Mouse (Mus musculus) CH12.LX (cell line): ENCODE measurements around the gene Rgmb. TPM values are rescaled to one million over a fixed set of nuclear protein-coding genes. Genes with fewer than 3 reads are reported as not detected.

Experiments
- DNase-seq: peaks from one replicate; pipeline ENCODE4 v3.0.0-alpha.2; 2013; ENCODE audit errors: extremely low read depth
- H3K27ac ChIP-seq: 2 replicates; pipeline ENCODE4 v1.5.1; 2012; ENCODE audit warnings: low read depth, mild to moderate bottlenecking, control low read depth, moderate library complexity; ENCODE audit not compliant: insufficient read depth
- H3K27me3 ChIP-seq: replicated peaks from 2 replicates; pipeline ENCODE3; 2012; ENCODE audit warnings: inconsistent platforms
- H3K36me3 ChIP-seq, 2 experiments: replicated peaks in 1 of 2; 2 replicates each; pipeline versions ENCODE3 to v1.6.1; 2012; ENCODE audit warnings: inconsistent platforms in 1 of 2, low read length in 1 of 2, mild to moderate bottlenecking in 1 of 2, mixed read lengths in 1 of 2, moderate library complexity in 1 of 2; ENCODE audit not compliant: control insufficient read depth in 1 of 2, insufficient read depth in 1 of 2
- H3K4me1 ChIP-seq, 2 experiments: 2 replicates each; pipeline ENCODE4 v1.6.1; 2012; ENCODE audit warnings: inconsistent platforms in 1 of 2, moderate library complexity in 1 of 2; ENCODE audit not compliant: insufficient read depth in 2 of 2, control insufficient read depth in 1 of 2
- H3K4me2 ChIP-seq: 2 replicates; pipeline ENCODE4 v1.6.1; 2012; ENCODE audit warnings: low read depth, mild to moderate bottlenecking, control low read depth; ENCODE audit not compliant: poor library complexity, insufficient read depth, severe bottlenecking
- H3K4me3 ChIP-seq, 3 experiments: fragments of 150-350 bp in 1 of 3; sonication (generic) in 1 of 3; replicated peaks in 1 of 3; 2 replicates each; pipeline versions ENCODE3 to v1.5.1; 2011 to 2012; ENCODE audit warnings: low read depth in 2 of 3, low read length in 2 of 3, mild to moderate bottlenecking in 2 of 3, moderate library complexity in 2 of 3, control low read depth in 1 of 3, improper control_type of control experiment in 1 of 3, inconsistent platforms in 1 of 3, mixed read lengths in 1 of 3; ENCODE audit not compliant: poor library complexity in 1 of 3
- H3K79me2 ChIP-seq: replicated peaks from 2 replicates; pipeline ENCODE4 v1.6.1; 2012; ENCODE audit warnings: mild to moderate bottlenecking, moderate library complexity; ENCODE audit not compliant: control insufficient read depth, poor library complexity, insufficient read depth, severe bottlenecking; ENCODE audit errors: extremely low read depth
- H3K9ac ChIP-seq: 2 replicates; pipeline ENCODE4 v1.6.1; 2012; ENCODE audit warnings: low read depth, mild to moderate bottlenecking, control low read depth, moderate library complexity; ENCODE audit not compliant: insufficient read depth
- H3K9me3 ChIP-seq: replicated peaks from 2 replicates; pipeline ENCODE3; 2012; ENCODE audit warnings: low read length, inconsistent platforms, mixed read lengths
- CHD2 ChIP-seq: IDR thresholded peaks from 2 replicates; pipeline ENCODE4 v1.6.1; 2011; ENCODE audit warnings: low read length, improper control_type of control experiment
- CTCF ChIP-seq, 2 experiments: IDR thresholded peaks in 1 of 2; conservative IDR thresholded peaks in 1 of 2; 2 replicates each; pipeline ENCODE4 v1.5.1; 2011 to 2012; ENCODE audit warnings: low read depth in 2 of 2, low read length in 2 of 2, improper control_type of control experiment in 1 of 2, inconsistent platforms in 1 of 2, mild to moderate bottlenecking in 1 of 2, moderate library complexity in 1 of 2
- EP300 ChIP-seq: IDR thresholded peaks from 2 replicates; pipeline ENCODE4 v1.6.1; 2011; ENCODE audit warnings: low read length, improper control_type of control experiment
- ETS1 ChIP-seq: conservative IDR thresholded peaks from 2 replicates; pipeline ENCODE4 v1.6.1; 2012; ENCODE audit warnings: low read depth, mild to moderate bottlenecking, inconsistent platforms, low read length, improper control_type of control experiment, moderate library complexity
- GABPA ChIP-seq: IDR thresholded peaks from 2 replicates; pipeline ENCODE4 v1.6.1; 2012; ENCODE audit warnings: low read depth, low read length, improper control_type of control experiment, inconsistent platforms; ENCODE audit not compliant: insufficient replicate concordance
- HCFC1 ChIP-seq: IDR thresholded peaks from 2 replicates; pipeline ENCODE4 v1.6.1; 2012; ENCODE audit warnings: low read depth, mild to moderate bottlenecking, inconsistent platforms, low read length, improper control_type of control experiment
- IRF4 ChIP-seq: IDR thresholded peaks from 2 replicates; pipeline ENCODE4 v1.6.1; 2014; ENCODE audit warnings: low read depth, mild to moderate bottlenecking, inconsistent platforms, low read length, improper control_type of control experiment
- JUN ChIP-seq: IDR thresholded peaks from 2 replicates; pipeline ENCODE4 v1.6.1; 2011; ENCODE audit warnings: low read depth, mild to moderate bottlenecking, low read length, improper control_type of control experiment, moderate library complexity; ENCODE audit not compliant: insufficient read depth
- MAFK ChIP-seq: IDR thresholded peaks from 2 replicates; pipeline ENCODE4 v1.6.1; 2011; ENCODE audit warnings: low read length, improper control_type of control experiment; ENCODE audit not compliant: insufficient replicate concordance
- MAX ChIP-seq: IDR thresholded peaks from 2 replicates; pipeline ENCODE4 v1.6.1; 2011; ENCODE audit warnings: low read length, improper control_type of control experiment
- MAZ ChIP-seq: IDR thresholded peaks from 2 replicates; pipeline ENCODE4 v1.6.1; 2012; ENCODE audit warnings: low read depth, mild to moderate bottlenecking, inconsistent platforms, low read length, improper control_type of control experiment, moderate library complexity
- MEF2A ChIP-seq: IDR thresholded peaks from 2 replicates; pipeline ENCODE4 v1.6.1; 2014; ENCODE audit warnings: low read depth, mild to moderate bottlenecking, inconsistent platforms, low read length, improper control_type of control experiment, borderline replicate concordance
- NELFE ChIP-seq: IDR thresholded peaks from 2 replicates; pipeline ENCODE4 v1.6.1; 2011; ENCODE audit warnings: low read depth, low read length, improper control_type of control experiment
- POLR2A ChIP-seq: IDR thresholded peaks from 2 replicates; pipeline ENCODE4 v1.6.1; 2011; ENCODE audit warnings: low read depth, mild to moderate bottlenecking, improper control_type of control experiment, low read length
- POLR2AphosphoS2 ChIP-seq: IDR thresholded peaks from 2 replicates; pipeline ENCODE4 v1.6.1; 2011; ENCODE audit warnings: low read depth, low read length, improper control_type of control experiment
- RAD21 ChIP-seq: IDR thresholded peaks from 2 replicates; pipeline ENCODE4 v1.6.1; 2011; ENCODE audit warnings: low read depth, mild to moderate bottlenecking, low read length, improper control_type of control experiment, moderate library complexity
- SIN3A ChIP-seq: IDR thresholded peaks from 2 replicates; pipeline ENCODE4 v1.6.1; 2012; ENCODE audit warnings: low read length, improper control_type of control experiment, inconsistent platforms
- SMC3 ChIP-seq: IDR thresholded peaks from 2 replicates; pipeline ENCODE4 v1.6.1; 2011; ENCODE audit warnings: low read depth, low read length, improper control_type of control experiment
- TBP ChIP-seq: conservative IDR thresholded peaks from 2 replicates; pipeline ENCODE4 v1.6.1; 2011; ENCODE audit warnings: low read depth, low read length, improper control_type of control experiment
- TCF12 ChIP-seq: IDR thresholded peaks from 2 replicates; pipeline ENCODE4 v1.6.1; 2014; ENCODE audit warnings: low read depth, mild to moderate bottlenecking, inconsistent platforms, low read length, improper control_type of control experiment
- UBTF ChIP-seq: IDR thresholded peaks from 2 replicates; pipeline ENCODE4 v1.6.1; 2012; ENCODE audit warnings: low read depth, mild to moderate bottlenecking, inconsistent platforms, low read length, improper control_type of control experiment, moderate library complexity
- ZC3H11A ChIP-seq: IDR thresholded peaks from 2 replicates; pipeline ENCODE4 v1.6.1; 2012; ENCODE audit warnings: low read depth, mild to moderate bottlenecking, inconsistent platforms, low read length, improper control_type of control experiment
- ZMIZ1 ChIP-seq: IDR thresholded peaks from 2 replicates; pipeline ENCODE4 v1.6.1; 2012; ENCODE audit warnings: low read depth, mild to moderate bottlenecking, inconsistent platforms, low read length, improper control_type of control experiment
- dilution Hi-C: fragments of 300-500 bp; cut with MboI; formaldehyde crosslinking; loops from 2 replicates; pipeline ENCODE4 v1.14.3; 2020; ENCODE audit warnings: low sequenced_read_pairs; ENCODE audit not compliant: extremely low pct_unique_long_range_greater_than_20kb, extremely low pct_ligation_motif_present
- in situ Hi-C: fragments of 300-500 bp; cut with MboI; formaldehyde crosslinking; loops from 3 replicates; pipeline ENCODE4 v1.14.3; 2019; ENCODE audit warnings: low sequenced_read_pairs, low pct_ligation_motif_present, low pct_unique_long_range_greater_than_20kb, mixed read lengths
- polyA plus RNA-seq: library from polyadenylated mRNA; unstranded; fragments of >175 nt; gene quantifications from 2 replicates; pipeline ENCODE4 v1.2.1, GENCODE M21; 2012; ENCODE audit warnings: low read depth; ENCODE audit not compliant: insufficient read length
- total RNA-seq, 2 experiments: library from RNA; depleted of rRNA; stranded (reverse); fragments of 300-350 nt in 1 of 2; fragments of >200 nt in 1 of 2; gene quantifications; 2 replicates each; pipeline ENCODE4 v1.2.3; 2012 to 2014

Rgmb gene
- total and polyA plus RNA-seq, 3 experiments, result 2.3 to 2.6 (median 2.3) TPM

GRCm38 (mm10) chr17:15825481-15826396 lies 5.1 kb downstream of the Rgmb start (continued):
- no peak for TF ChIP-seq EP300
- TF ChIP-seq CTCF (conservative IDR thresholded peaks at IDR 0.05 in 1 of 2, IDR thresholded peaks at IDR 0.05 in 1 of 2; ENCODE audit: low read depth in 2 of 2, low read length in 2 of 2), result no peak
- no peak for TF ChIP-seq TBP
- no peak for TF ChIP-seq POLR2A

- no peak for DNase-seq
- peak overlapping the region; percentile 72; the same call in 1 of the 2 replicates for H3K9ac ChIP-seq
- H3K27ac ChIP-seq, result no peak overlapping the region
- in situ Hi-C loops, result loop anchor here (25.0 kb wide), 1 partner anchor 1087 kb away; no protein-coding TSS in a partner anchor
- H3K27me3 ChIP-seq, result no peaks in the 10 kb centered on the region
- TF ChIP-seq GABPA, result no peak
- TF ChIP-seq NELFE, result no peak
- TF ChIP-seq ZC3H11A, result no peak
- no peak for TF ChIP-seq CHD2
- TF ChIP-seq POLR2AphosphoS2, result no peak
- no peak for TF ChIP-seq UBTF
- TF ChIP-seq MAZ, result no peak
- TF ChIP-seq, all 38 proteins: peak for 0
- peaks cover 2 to 42% of the 10 kb centered on the region in 2 experiments; a peak in 3 of 4 replicates for H3K4me1 ChIP-seq
- peaks cover 5 to 17% of the 10 kb centered on the region in 2 experiments for H3K36me3 ChIP-seq
- H3K9me3 ChIP-seq, result no peaks in the 10 kb centered on the region
- dilution Hi-C loops, result no loop called here
- H3K4me2 ChIP-seq, result peak overlapping the region; percentile 25
- H3K4me3 ChIP-seq, result peak overlapping the region in 2 of 3 experiments; percentile 68 to 82
- H3K79me2 ChIP-seq, result peaks cover 23% of the 10 kb centered on the region
These were observed 6.0 kb downstream of the Rgmb start for GRCm38 (mm10) chr17:15824854-15825253.

DNA sequence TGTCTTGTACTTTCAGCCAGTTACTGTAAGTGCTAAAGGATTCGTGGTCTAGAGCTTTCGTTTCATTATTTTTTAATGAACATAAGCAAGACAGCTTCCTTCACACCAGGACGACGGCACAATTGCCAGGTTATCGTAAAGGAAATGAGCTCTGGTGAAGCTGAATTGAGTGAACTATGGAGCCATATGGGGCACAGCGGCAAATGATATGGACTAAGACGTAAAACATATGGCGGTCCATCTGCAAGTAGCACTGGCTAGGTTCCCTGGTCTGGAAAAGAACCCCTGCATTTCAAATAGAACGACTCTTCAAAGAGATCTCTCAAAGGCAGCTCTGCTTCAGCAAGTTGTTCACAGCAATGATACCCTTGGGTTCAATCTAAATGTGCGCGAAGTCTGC lies 6.5 kb downstream of the Rgmb start:
- peak overlapping the region; percentile 25 for H3K4me2 ChIP-seq
- peak overlapping the region in 1 of 3 experiments; percentile 82 for H3K4me3 ChIP-seq
- H3K79me2 ChIP-seq, result peaks cover 24% of the 10 kb centered on the region
- H3K36me3 ChIP-seq, result peaks cover 5 to 21% of the 10 kb centered on the region in 2 experiments
- no peak for DNase-seq
- no peaks in the 10 kb centered on the region for H3K9me3 ChIP-seq
- H3K9ac ChIP-seq, result no peak overlapping the region
- no peak overlapping the region for H3K27ac ChIP-seq
- H3K4me1 ChIP-seq, result peaks cover 2 to 47% of the 10 kb centered on the region in 2 experiments; a peak in 3 of 4 replicates
- dilution Hi-C loops (no loop called here), in situ Hi-C loops (loop anchor here (25.0 kb wide), 1 partner anchor 1088 kb away; no protein-coding TSS in a partner anchor)
- no peak for TF ChIP-seq ZMIZ1
- TF ChIP-seq SIN3A, result no peak
- TF ChIP-seq TBP, result no peak
- no peak for TF ChIP-seq GABPA
- no peak for TF ChIP-seq TCF12
- TF ChIP-seq MAX, result no peak
- TF ChIP-seq POLR2AphosphoS2, result no peak
- no peak for TF ChIP-seq MAFK
- no peak for TF ChIP-seq HCFC1
- no peak for TF ChIP-seq IRF4
- TF ChIP-seq ETS1, result no peak
- no peak for TF ChIP-seq ZC3H11A
- no peak for TF ChIP-seq RAD21
- TF ChIP-seq CTCF (conservative IDR thresholded peaks at IDR 0.05 in 1 of 2, IDR thresholded peaks at IDR 0.05 in 1 of 2; ENCODE audit: low read depth in 2 of 2, low read length in 2 of 2), result no peak
- no peak for TF ChIP-seq JUN
- TF ChIP-seq SMC3, result no peak
- no peak for TF ChIP-seq MEF2A
- TF ChIP-seq UBTF, result no peak
- H3K27me3 ChIP-seq, result no peaks in the 10 kb centered on the region
